Mouse (Mus musculus) embryonic facial prominence, embryonic 11.5 days (tissue): Measurements from ENCODE around the gene Atp6v0e2. TPM values are rescaled to one million over a fixed set of nuclear protein-coding genes. Genes with fewer than 3 reads are reported as not detected.

Experiments
- ATAC-seq: fragments of 200-750 bp; cut with Nextera tagmentation; replicated peaks from 2 replicates; pipeline ENCODE4 v1.8.0; 2017; ENCODE audit warnings: low read depth; ENCODE audit not compliant: insufficient number of reproducible peaks, low FRiP score, low TSS enrichment
- DNase-seq: peaks from one replicate; pipeline ENCODE4 v3.0.0-alpha.2; 2015; ENCODE audit warnings: low spot score
- H3K27ac ChIP-seq: fragments of 300-500 bp; sonication (generic); replicated peaks from 2 replicates; pipeline ENCODE4 v1.5.1; 2014; ENCODE audit warnings: mild to moderate bottlenecking, low read depth, low read length, control low read depth
- H3K27me3 ChIP-seq: fragments of 300-500 bp; sonication (generic); 2 replicates; pipeline ENCODE4 v1.6.1; 2014; ENCODE audit warnings: mild to moderate bottlenecking, low read length, moderate library complexity, mixed read lengths; ENCODE audit not compliant: control insufficient read depth, insufficient read depth
- H3K36me3 ChIP-seq: fragments of 300-500 bp; sonication (generic); replicated peaks from 2 replicates; pipeline ENCODE4 v1.6.1; 2014; ENCODE audit warnings: low read depth, mild to moderate bottlenecking, low read length, moderate library complexity, mixed read lengths; ENCODE audit not compliant: control insufficient read depth, insufficient read depth
- H3K4me1 ChIP-seq: fragments of 300-500 bp; sonication (generic); 2 replicates; pipeline ENCODE4 v1.6.1; 2014; ENCODE audit warnings: low read length, mixed read lengths; ENCODE audit not compliant: control insufficient read depth, insufficient read depth
- H3K4me2 ChIP-seq: fragments of 300-500 bp; sonication (generic); 2 replicates; pipeline ENCODE4 v1.6.1; 2014; ENCODE audit warnings: low read depth, mild to moderate bottlenecking, control low read depth, low read length, moderate library complexity
- H3K4me3 ChIP-seq: fragments of 300-500 bp; sonication (generic); 2 replicates; pipeline ENCODE4 v1.5.1; 2014; ENCODE audit warnings: low read depth, low read length, control low read depth
- H3K9ac ChIP-seq: fragments of 300-500 bp; sonication (generic); replicated peaks from 2 replicates; pipeline ENCODE4 v1.6.1; 2014; ENCODE audit warnings: mild to moderate bottlenecking, control low read depth, low read length
- H3K9me3 ChIP-seq: fragments of 300-500 bp; sonication (generic); replicated peaks from 2 replicates; pipeline ENCODE4 v1.6.1; 2016; ENCODE audit warnings: mild to moderate bottlenecking, low read length, inconsistent platforms, mixed read lengths; ENCODE audit not compliant: control insufficient read depth
- WGBS: fragments of 180-500 bp; shearing (Covaris S2); extraction: QIAGEN DNeasy Blood & Tissue Kit; methylation state at CpG from one replicate; pipeline ENCODE4 v1.1.7; 2014; 5-methylcytosine and 5-hydroxymethylcytosine counted together
- polyA plus RNA-seq: library from polyadenylated mRNA; unstranded; fragments of >200 nt; fragmentation: Nextera tagmentation; extraction: Ambion mirVana; gene quantifications from 2 replicates; pipeline ENCODE4 v1.2.1, GENCODE M21; 2014

Atp6v0e2 gene
- polyA plus RNA-seq, 1 experiment from 2014 or later: 18.9 TPM

DNA sequence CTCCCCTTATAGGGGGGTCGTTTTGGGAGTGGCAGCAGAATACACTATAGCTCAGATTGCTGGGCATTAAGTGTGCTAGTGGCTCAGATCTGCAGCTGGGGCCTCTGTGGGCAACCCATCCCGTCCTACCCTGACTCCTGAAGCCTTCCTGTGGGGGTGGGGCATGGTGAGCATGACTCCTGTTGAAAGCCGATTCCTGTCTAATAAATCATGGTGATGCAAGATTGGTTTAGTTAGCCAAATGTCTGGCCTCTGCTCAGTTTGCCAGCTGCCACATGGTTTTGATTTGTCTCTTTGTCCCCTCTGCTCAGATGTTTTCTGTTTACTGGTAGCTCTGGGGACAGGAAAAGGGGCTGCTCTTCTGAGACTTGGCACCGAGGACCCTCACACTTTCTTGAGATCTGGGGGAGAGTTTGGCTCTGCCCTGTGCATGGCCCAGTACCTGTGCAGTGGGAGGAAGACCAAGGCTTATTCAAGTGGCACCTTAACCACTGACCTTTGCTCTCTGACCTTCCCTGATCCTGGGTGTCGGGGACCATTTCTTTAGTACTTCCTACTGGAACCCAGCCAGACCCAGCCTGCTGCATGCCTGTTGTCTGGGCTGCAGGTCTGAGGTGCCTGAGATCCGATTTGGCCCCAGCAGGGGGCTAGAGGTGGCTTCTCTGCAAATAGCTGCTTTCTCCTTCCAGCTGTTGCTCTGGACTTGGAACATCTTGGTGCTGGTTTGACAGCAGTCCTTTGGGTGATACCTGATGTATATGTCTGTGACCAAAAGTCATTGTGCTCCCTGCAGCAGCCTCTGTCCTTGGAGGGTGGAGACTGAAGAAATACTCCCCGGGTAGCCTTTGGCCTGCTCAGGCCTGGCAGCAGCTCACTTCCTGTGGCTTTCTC, 4.4 kb downstream of the Atp6v0e2 start:
- no peak overlapping the region for H3K4me3 ChIP-seq
- 0 out of 2 replicates have a peak, but pooled peaks have one; percentile 9 for ATAC-seq
- no peaks in the 10 kb centered on the region for H3K27me3 ChIP-seq
- peak; percentile 83 for DNase-seq
- H3K4me2 ChIP-seq: no peak overlapping the region
- H3K27ac ChIP-seq: no peak overlapping the region; the same call in 1 of the 2 replicates
- peaks cover 3% of the 10 kb centered on the region; the same call in 1 of the 2 replicates for H3K4me1 ChIP-seq
- no peaks in the 10 kb centered on the region for H3K9me3 ChIP-seq
- WGBS: 29% methylated on average over 7 of the region's 7 CpGs
- no peak overlapping the region; the same call in 1 of the 2 replicates for H3K9ac ChIP-seq
- H3K36me3 ChIP-seq: no peaks in the 10 kb centered on the region

DNA sequence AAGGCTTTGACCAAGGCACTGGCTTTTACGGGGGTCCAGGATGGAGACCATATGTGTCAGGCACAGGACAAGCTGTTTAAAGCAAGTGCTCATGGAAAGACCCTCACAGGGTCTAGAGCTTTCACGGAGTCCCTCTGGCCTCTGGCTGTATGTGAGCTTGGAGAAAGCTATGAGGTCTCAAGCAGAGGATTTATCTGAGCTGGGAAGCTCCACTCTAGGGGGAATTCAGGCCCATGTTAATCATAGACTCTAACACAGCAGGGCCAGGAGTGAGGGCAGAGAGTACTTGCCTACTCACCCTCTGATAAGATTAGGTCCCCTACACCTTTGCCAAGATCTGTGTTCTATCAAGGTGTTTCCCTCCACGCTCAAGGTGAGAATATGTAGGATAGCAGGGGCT, 5.2 kb downstream of the Atp6v0e2 start:
- peaks cover 3% of the 10 kb centered on the region; the same call in 1 of the 2 replicates for H3K4me1 ChIP-seq
- DNase-seq: no peak
- no peak overlapping the region for H3K4me3 ChIP-seq
- no peaks in the 10 kb centered on the region for H3K36me3 ChIP-seq
- 88% methylated on average over 3 of the region's 3 CpGs for WGBS
- H3K4me2 ChIP-seq: no peak overlapping the region
- H3K9ac ChIP-seq: no peak overlapping the region
- no peak for ATAC-seq
- H3K9me3 ChIP-seq: no peaks in the 10 kb centered on the region
- H3K27ac ChIP-seq: no peak overlapping the region; the same call in 1 of the 2 replicates
- no peaks in the 10 kb centered on the region for H3K27me3 ChIP-seq

DNA sequence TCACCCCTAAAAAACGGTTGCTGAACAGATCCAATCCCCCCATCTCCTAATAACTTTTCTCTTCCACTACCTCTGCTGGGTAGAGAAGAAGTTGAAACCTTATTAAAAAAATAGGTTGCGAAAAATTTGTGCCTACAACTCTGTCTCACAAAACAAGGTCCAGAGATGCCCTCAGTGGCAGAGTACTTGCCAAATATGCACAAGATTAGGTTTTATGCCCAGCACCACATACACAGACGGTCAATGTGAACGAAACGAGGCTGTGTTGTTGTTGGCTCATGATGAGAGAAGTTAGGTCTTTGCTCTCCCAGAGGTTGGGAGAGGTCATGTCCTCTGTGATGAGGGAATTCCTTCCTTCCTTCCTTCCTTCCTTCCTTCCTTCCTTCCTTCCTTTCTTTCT, 7.8 kb downstream of the Atp6v0e2 start:
- no peak for ATAC-seq

DNA sequence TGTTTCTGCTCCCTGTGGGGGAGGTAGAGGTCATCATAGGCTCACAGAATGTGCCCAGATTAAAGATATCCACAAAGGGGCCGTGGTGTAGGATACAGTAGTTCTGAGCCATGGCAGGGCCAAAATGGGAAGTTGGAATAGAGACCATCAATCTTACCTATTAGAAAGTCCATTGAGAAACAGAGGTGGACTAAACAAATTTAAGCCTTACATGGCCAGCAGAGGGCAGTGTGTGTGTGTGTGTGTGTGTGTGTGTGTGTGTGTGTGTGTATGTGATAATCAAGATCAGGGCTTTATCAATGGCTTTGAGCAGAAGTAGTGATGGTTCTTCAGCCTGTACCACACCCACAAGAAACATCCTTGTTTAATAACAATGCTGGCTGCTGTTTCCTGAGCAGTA, 8.9 kb downstream of the Atp6v0e2 start:
- Histone ChIP-seq H3K36me3 (no peaks in the 10 kb centered on the region), H3K4me3 (no peak overlapping the region), H3K4me1 (peaks cover 3% of the 10 kb centered on the region; the same call in 1 of the 2 replicates), H3K9me3 (no peaks in the 10 kb centered on the region), H3K9ac (no peak overlapping the region), H3K4me2 (no peak overlapping the region), H3K27ac (no peak overlapping the region), H3K27me3 (no peaks in the 10 kb centered on the region)
- DNase-seq (peak; percentile 51), ATAC-seq (no peak)
- 67% methylated on average over 1 of the region's 1 CpGs for WGBS

More for the DNA sequence above, 7.8 kb downstream of the Atp6v0e2 start:
- H3K9me3 ChIP-seq: no peaks in the 10 kb centered on the region
- 80% methylated on average over 5 of the region's 5 CpGs for WGBS
- H3K36me3 ChIP-seq: no peaks in the 10 kb centered on the region
- peaks cover 3% of the 10 kb centered on the region; the same call in 1 of the 2 replicates for H3K4me1 ChIP-seq
- H3K4me2 ChIP-seq: no peak overlapping the region
- H3K27ac ChIP-seq: no peak overlapping the region
- H3K27me3 ChIP-seq: no peaks in the 10 kb centered on the region
- no peak overlapping the region for H3K4me3 ChIP-seq
- no peak for DNase-seq
- no peak overlapping the region for H3K9ac ChIP-seq

DNA sequence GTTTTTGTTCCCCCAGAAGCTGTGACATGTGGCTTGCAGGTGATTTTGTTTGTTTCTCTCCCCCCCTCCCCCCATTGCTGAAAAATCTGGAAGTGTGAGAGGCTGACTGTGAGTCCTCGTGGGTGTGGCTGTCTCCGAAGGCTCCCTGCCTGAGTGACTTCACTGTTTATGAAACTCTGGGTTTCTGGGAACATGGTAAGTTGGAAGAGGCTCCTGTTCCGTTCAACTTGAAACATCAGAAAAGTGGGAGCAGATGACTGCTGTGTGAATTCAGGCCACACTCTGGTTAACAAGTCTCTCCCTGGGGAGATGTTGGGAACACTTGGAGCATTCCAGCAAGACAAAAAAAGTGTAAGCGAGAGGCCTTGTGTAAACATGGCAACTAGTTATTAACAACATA, 9.4 kb downstream of the Atp6v0e2 start:
- no peak overlapping the region for H3K4me2 ChIP-seq
- no peaks in the 10 kb centered on the region for H3K36me3 ChIP-seq
- no peaks in the 10 kb centered on the region for H3K9me3 ChIP-seq
- ATAC-seq (no peak), DNase-seq (no peak)
- no peaks in the 10 kb centered on the region for H3K27me3 ChIP-seq
- WGBS: 54% methylated on average over 4 of the region's 4 CpGs
- H3K9ac ChIP-seq: no peak overlapping the region
- H3K4me1 ChIP-seq: peaks cover 1% of the 10 kb centered on the region; the same call in 1 of the 2 replicates
- H3K27ac ChIP-seq: no peak overlapping the region
- no peak overlapping the region for H3K4me3 ChIP-seq

DNA sequence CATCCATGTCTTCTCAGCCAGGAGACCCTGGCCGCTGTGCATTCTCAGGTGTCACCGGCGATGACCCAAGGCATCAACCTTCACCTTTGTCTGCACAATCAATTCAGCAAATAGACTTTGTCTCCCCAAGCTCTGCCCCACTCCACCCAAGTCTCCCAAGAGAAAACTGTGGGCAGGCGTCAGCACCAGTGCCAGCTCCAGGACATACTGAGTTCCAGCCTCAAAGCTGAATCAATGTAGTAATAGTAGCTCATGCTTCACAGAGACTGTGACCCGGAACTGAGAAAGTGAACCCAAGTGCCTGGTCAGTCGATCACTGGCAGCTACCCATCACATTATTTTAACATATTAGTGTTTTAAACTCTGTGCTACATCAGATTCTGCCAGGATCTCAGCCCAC, 10.9 kb downstream of the Atp6v0e2 start:
- Histone ChIP-seq H3K9me3 (no peaks in the 10 kb centered on the region), H3K4me1 (no peaks in the 10 kb centered on the region), H3K4me3 (no peak overlapping the region), H3K27ac (no peak overlapping the region), H3K9ac (no peak overlapping the region), H3K4me2 (no peak overlapping the region), H3K27me3 (no peaks in the 10 kb centered on the region), H3K36me3 (no peaks in the 10 kb centered on the region)
- ATAC-seq (no peak), DNase-seq (no peak)
- WGBS: 89% methylated on average over 6 of the region's 6 CpGs

DNA sequence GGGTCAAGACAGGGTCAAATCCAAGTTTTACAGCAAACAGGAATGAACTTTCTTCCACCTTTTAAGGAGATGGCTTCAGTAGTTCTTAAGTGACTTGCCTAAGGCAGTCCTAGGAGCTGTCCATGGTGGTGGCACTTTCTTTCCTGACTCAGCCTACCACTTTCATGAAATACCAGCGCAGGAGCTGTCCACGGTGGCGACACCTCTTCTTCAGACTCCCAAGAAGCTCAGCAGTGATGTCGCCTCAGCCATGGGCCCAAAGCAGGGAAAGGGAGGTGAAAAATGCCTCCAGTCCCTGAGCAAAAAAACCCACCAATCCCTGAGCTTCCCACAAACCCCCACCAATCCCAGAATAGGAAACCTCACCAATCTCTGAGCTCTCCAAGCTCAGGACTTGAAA, 15.5 kb downstream of the Atp6v0e2 start:
- WGBS: 51% methylated on average over 4 of the region's 4 CpGs
- H3K27me3 ChIP-seq: no peaks in the 10 kb centered on the region
- no peaks in the 10 kb centered on the region for H3K4me1 ChIP-seq
- H3K4me3 ChIP-seq: no peak overlapping the region
- H3K9ac ChIP-seq: no peak overlapping the region
- ATAC-seq: no peak
- no peaks in the 10 kb centered on the region for H3K36me3 ChIP-seq
- no peak overlapping the region for H3K4me2 ChIP-seq
- H3K27ac ChIP-seq: no peak overlapping the region
- peak; percentile 54 for DNase-seq
- no peaks in the 10 kb centered on the region for H3K9me3 ChIP-seq

DNA sequence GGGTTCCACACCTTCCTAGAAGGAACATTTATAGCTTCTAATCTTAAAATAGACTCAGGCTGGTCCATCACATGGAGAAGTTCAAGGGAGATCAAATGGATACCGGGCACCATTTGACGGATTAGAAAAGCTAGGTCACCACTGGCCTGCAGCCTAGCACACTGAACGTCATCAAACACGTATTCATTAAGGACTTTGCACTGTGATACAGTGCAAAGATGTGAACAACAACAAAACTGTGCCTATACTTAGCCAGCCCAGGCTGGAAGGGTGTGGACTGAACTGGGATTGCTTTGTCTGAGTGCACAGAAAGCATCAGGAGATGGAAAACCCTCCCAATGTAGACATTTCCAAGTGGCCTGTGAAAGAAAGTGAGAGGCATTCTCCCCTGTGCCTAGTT, 16.4 kb downstream of the Atp6v0e2 start:
- no peaks in the 10 kb centered on the region for H3K9me3 ChIP-seq
- H3K36me3 ChIP-seq: no peaks in the 10 kb centered on the region
- H3K4me2 ChIP-seq: peak overlapping the region; percentile 61
- no peaks in the 10 kb centered on the region for H3K27me3 ChIP-seq
- WGBS: 80% methylated on average over 4 of the region's 4 CpGs
- peak overlapping the region; percentile 72; the same call in 1 of the 2 replicates for H3K9ac ChIP-seq
- peak overlapping the region; percentile 47; the same call in 1 of the 2 replicates for H3K4me3 ChIP-seq
- no peak for ATAC-seq
- no peak for DNase-seq
- H3K4me1 ChIP-seq: no peaks in the 10 kb centered on the region
- no peak overlapping the region for H3K27ac ChIP-seq
